Mouse (Mus musculus) right cerebral cortex, postnatal 10 days (tissue): ENCODE measurements around the gene Map1b.

Source experiments
- DNase-seq, 2 experiments: peaks; one replicate each; pipeline ENCODE4 v3.0.0; 2021; ENCODE audit warnings: low spot score in 2 of 2

Map1b gene

DNA sequence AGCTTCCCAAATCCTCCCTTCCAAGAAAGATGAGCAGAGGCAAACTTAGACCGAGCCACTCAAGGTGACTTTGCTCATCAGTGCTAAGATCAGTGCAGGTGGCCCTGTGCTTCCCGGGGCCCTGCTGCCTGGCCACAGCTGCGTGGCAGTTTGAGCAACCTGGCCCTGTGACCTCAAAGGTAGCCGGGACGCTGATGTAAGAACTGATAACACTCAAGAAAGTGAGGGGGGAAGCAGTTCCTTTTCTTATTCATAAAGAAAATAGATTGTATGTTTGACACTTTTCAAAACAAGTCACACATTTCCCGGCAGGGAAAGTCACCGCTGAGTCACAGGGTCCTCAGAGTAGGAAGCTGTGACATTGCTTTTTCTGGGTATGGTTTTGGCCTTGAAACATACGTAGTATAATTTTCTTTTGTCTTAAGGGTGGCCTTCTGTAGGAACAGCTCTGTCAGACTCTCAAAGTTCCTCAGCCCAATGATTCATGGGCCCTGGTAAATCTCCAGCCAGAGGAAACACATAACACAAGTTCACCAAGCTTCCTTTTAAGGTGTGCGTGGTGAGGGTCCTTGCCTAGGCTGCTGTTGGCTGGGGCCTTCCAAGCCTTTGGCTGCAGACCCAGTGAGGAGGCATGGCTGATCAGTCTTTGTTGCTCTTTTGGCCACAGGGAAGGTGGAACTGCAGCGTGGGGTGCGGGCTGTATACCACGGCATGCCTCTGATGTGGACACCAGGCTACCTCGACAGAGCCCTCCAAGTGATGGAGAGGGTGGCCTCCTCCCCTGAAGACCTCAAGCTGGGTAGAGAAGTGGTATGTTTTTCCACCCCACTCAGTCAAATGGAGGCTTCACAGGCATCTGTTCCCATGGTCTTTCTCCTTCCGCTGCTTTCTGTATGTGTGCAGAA lies 105.5 kb downstream of the Map1b start:
- no peak for DNase-seq

- DNase-seq = no peak
These were observed 107.1 kb downstream of the Map1b start for GRCm38 (mm10) chr13:99409216-99409615.

GRCm38 (mm10) chr13:99399373-99399772 lies 117.0 kb downstream of the Map1b start:
- DNase-seq = no peak

- DNase-seq = peak in 1 of 2 experiments; percentile 50
These were observed 118.1 kb downstream of the Map1b start for GRCm38 (mm10) chr13:99398149-99398701.

GRCm38 (mm10) chr13:99397228-99397627 lies 119.1 kb downstream of the Map1b start:
- peak; percentile 50 to 58 for DNase-seq

- DNase-seq = no peak
These were observed 120.8 kb downstream of the Map1b start for GRCm38 (mm10) chr13:99395531-99395930.

- no peak for DNase-seq
These were observed 121.6 kb downstream of the Map1b start for GRCm38 (mm10) chr13:99394694-99395093.

GRCm38 (mm10) chr13:99393128-99393527 lies 123.2 kb downstream of the Map1b start:
- DNase-seq = no peak

DNA sequence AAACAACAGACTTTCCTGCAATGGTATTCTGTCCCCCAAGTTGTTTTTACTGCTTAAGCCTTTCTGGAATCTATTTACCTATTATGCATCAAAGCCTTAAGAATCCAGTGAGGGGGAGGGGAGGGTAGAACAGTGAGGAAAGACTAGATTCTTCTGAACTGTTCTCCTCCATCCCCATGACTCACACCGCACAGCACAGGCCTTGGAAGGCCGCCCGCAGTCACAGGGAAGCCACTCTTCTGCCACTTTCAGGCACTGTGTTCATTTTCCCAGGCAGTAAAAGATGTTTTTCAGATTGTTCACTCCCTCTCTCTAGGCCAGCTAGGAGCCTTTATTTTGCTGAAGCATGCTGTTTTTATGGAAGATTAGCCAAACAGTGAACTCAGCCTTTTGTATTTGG lies 124.9 kb downstream of the Map1b start:
- peak in 1 of 2 experiments; percentile 49 for DNase-seq

GRCm38 (mm10) chr13:99387901-99388811 lies 128.2 kb downstream of the Map1b start:
- DNase-seq = no peak

DNA sequence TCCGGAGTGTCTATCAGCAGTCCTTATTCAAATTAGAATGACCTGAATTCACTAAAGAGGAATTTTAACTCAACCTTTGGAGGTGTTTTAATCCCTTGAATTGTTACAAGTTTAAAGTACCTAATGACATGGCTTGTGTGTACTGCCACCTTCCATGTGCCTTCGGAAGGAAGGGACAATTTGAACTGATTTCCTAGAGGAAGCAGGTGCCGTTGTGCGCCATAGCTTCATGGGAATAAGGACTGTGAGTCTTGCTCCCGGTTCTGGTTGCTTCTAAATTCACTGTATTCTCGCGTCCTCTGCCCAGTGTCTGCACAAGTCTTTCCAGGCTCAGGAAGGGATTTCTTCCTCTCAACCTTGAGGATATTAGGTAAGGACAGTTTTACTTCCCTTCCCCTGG lies 130.0 kb downstream of the Map1b start:
- DNase-seq = no peak

DNA sequence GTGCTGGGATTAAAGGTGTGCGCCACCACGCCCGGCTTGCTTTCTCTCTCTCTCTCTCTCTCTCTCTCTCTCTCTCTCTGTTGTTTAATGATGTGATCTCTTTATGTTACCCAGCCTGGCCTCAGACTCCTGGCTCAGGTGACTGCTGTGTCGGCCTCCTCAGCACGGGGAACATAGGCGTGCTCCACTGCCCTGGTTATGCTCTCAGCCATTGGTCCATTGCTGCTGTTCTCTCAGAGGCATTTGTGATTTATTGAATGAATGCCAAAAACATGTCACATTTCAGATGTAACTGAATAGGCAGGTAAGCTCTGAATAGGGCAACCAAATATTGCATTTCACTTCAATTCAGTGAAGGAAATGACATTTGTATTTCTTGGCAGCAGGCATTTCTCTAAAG lies 130.4 kb downstream of the Map1b start:
- DNase-seq = no peak

DNA sequence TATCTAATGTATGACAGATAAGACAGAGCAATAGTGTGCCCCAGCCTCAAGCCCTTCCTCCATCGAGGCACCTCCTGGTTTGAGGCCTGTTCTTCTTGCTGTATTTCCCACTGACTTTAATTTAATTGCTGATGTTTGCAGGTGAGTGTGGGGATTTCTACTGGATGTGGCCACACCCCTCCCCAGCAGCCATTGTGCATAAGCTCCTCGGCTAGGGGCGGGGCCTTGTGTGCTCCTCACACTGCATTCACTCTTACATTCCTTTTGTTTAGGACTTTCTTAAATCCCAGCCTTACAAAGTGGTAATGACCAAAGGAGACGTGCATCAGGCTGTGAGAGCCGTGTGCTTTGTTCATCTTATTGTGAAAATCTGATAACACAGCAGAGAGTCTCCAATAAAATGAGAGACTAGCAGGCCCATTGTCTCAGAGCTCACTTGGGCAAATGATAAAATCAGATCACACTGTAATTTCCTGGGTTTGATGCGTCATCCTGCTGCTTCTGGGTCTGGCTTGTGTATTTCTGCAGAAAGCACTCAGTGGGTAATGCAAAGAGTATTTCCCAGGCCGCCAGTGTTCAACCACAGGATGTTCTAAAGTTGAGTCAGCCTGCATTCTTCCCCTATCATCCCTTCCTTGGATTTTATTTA lies 131.7 kb downstream of the Map1b start:
- DNase-seq = no peak

GRCm38 (mm10) chr13:99382373-99382772 lies 134.0 kb downstream of the Map1b start:
- DNase-seq = no peak

DNA sequence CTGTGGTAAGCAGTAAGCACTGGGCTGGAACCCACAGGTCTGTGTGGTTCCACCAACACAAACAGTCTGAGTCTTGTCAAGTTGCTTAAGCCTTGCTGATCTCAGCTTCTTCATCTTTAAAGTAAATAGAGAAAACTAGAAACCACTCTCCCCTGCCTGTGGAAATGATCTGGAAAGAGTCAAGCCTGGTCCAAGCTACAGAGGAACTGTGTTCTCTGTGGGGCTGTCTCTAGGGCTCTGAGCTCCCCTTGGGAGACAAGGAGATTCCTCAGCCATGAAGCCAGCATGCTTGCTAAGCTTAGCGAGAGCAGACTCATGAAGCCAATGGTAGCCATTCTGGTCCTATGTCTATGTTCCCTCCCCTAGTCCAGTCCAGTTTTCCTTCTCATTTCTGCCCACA lies 138.1 kb downstream of the Map1b start:
- no peak for DNase-seq

DNA sequence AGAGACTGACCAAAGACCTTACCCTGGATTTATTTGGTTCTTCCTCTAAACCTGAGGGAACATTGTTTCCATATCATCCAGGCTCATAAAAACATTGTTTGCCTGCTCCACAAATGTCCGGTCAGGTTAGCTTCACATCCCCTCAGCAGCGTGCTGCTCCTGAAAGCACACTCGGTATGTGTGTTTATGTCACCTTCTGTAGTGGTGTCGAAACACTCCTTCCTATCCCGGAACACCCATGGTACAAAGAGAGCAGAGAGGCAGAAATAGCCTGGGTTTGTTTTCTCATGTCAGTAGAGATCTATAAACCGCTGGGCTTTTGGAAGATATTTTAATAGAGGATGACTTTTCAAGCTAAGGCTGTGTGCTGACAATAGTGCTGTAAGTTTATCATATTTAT lies 139.3 kb downstream of the Map1b start:
- DNase-seq = no peak

DNA sequence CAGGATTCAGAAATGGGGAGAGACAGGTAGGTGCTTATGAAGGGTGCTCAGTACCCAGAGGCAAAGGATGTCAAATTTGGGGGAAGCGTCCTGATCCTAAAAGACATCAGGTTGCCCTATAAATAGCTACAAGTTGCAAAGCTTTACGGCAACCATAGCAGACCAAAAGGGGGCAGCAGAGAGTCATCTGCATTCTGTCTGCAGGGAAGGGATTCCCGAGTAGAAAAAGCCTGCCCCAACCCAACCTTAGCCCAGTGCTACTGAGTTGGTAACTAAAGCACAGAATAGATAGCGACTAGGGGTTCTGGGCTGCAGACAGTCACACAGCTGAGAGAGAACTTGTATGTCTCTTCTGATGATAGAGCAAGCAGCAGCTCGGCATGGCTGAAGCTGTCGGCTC lies 140.8 kb downstream of the Map1b start:
- DNase-seq = peak; percentile 71 to 86

GRCm38 (mm10) chr13:99374191-99374590 lies 142.1 kb downstream of the Map1b start:
- DNase-seq = no peak

- no peak for DNase-seq
These were observed 142.7 kb downstream of the Map1b start for GRCm38 (mm10) chr13:99373684-99374083.
